Mouse (Mus musculus) ES-Bruce4 (cell line): ENCODE measurements around the gene Ttc39b.

Source experiments
- CTCF ChIP-seq: IDR thresholded peaks from one replicate; pipeline ENCODE4 v1.8.1; 2011; ENCODE audit warnings: low read depth, low read length
- EP300 ChIP-seq: IDR thresholded peaks from 2 replicates; pipeline ENCODE4 v1.6.1; 2011; ENCODE audit warnings: low read depth, low read length; ENCODE audit not compliant: insufficient read depth
- POLR2A ChIP-seq: IDR thresholded peaks from one replicate; pipeline ENCODE4 v1.8.1; 2011; ENCODE audit warnings: low read length; ENCODE audit not compliant: insufficient read depth

DNA sequence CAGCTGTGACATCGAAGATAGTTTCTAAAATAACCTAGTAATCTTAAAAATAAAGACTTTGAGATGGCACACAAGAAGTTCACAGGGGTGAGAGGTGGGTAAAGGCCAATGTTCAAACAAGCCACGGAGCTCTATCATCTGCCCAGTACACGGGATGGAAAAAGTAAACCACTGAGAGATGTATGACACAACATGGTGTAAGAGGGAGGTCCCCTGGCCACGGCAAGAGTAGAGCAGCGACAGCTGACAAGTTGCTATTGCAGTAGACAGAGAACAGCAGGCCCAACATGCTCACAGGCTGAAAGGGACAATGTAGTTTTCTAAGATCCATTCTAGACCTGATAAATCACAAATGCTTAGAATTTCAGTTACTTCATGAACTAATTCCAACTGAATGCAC is 100.9 kb downstream of the Ttc39b start:
- TF ChIP-seq EP300 (no peak), CTCF (no peak), POLR2A (no peak)
